Mouse (Mus musculus) forebrain, embryonic 16.5 days (tissue): ENCODE results near the gene Adgrg5. TPM values are rescaled to one million over a fixed set of nuclear protein-coding genes. Genes with fewer than 3 reads are reported as not detected.
A peak's percentile ranks its signal among the peaks of the same experiment; 100 is the strongest.

Experiments
- ATAC-seq: fragments of 200-750 bp; cut with Nextera tagmentation; 2 replicates; pipeline ENCODE4 v1.8.0; 2017; ENCODE audit warnings: mild to moderate bottlenecking, moderate library complexity
- H3K27ac ChIP-seq: fragments of 300-500 bp; sonication (generic); 2 replicates; pipeline ENCODE4 v1.5.1; 2014; ENCODE audit warnings: low read length, control low read depth
- H3K27me3 ChIP-seq: fragments of 300-500 bp; sonication (generic); replicated peaks from 2 replicates; pipeline ENCODE4 v1.6.1; 2014; ENCODE audit warnings: low read length; ENCODE audit not compliant: control insufficient read depth, insufficient read depth
- H3K36me3 ChIP-seq: fragments of 300-500 bp; sonication (generic); 2 replicates; pipeline ENCODE4 v1.6.1; 2014; ENCODE audit not compliant: control insufficient read depth, insufficient read depth
- H3K4me1 ChIP-seq: fragments of 300-500 bp; sonication (generic); replicated peaks from 2 replicates; pipeline ENCODE4 v1.6.1; 2014; ENCODE audit warnings: low read length; ENCODE audit not compliant: control insufficient read depth, insufficient read depth
- H3K4me2 ChIP-seq: fragments of 300-500 bp; sonication (generic); 2 replicates; pipeline ENCODE4 v1.6.1; 2014; ENCODE audit warnings: mild to moderate bottlenecking, low read length, control low read depth
- H3K4me3 ChIP-seq: fragments of 300-500 bp; sonication (generic); replicated peaks from 2 replicates; pipeline ENCODE4 v1.5.1; 2014; ENCODE audit warnings: mild to moderate bottlenecking, low read length, control low read depth
- H3K9ac ChIP-seq: fragments of 300-500 bp; sonication (generic); replicated peaks from 2 replicates; pipeline ENCODE4 v1.6.1; 2014; ENCODE audit warnings: low read depth, low read length, control low read depth
- H3K9me3 ChIP-seq: fragments of 300-500 bp; sonication (generic); 2 replicates; pipeline ENCODE4 v1.6.1; 2016; ENCODE audit warnings: low read length; ENCODE audit not compliant: control insufficient read depth
- WGBS: fragments of 180-500 bp; shearing (Covaris S2); extraction: QIAGEN DNeasy Blood & Tissue Kit; methylation state at CpG from one replicate; pipeline ENCODE4 v1.1.7; 2014; 5-methylcytosine and 5-hydroxymethylcytosine counted together
- polyA plus RNA-seq: library from polyadenylated mRNA; unstranded; fragments of >200 nt; fragmentation: Nextera tagmentation; extraction: Ambion mirVana; gene quantifications from 2 replicates; pipeline ENCODE4 v1.2.1, GENCODE M21; 2015

Adgrg5 gene
- polyA plus RNA-seq, 1 experiment from 2014 or later, result not detected

- Histone ChIP-seq H3K4me1 (peaks cover 19% of the 10 kb centered on the region), H3K4me3 (no peak overlapping the region), H3K4me2 (no peak overlapping the region), H3K9ac (no peak overlapping the region), H3K36me3 (no peaks in the 10 kb centered on the region), H3K9me3 (no peaks in the 10 kb centered on the region), H3K27ac (no peak overlapping the region), H3K27me3 (no peaks in the 10 kb centered on the region)
- ATAC-seq, result no peak
- WGBS, result 90% methylated on average over 9 of the region's 9 CpGs
Measured at GRCm38 (mm10) chr8:94973270-94973669, 49.8 kb downstream of the Adgrg5 start.

- no peak for ATAC-seq
- WGBS, result 84% methylated on average over 9 of the region's 9 CpGs
- H3K36me3 ChIP-seq, result no peaks in the 10 kb centered on the region
Measured at GRCm38 (mm10) chr8:94973786-94974185, 50.3 kb downstream of the Adgrg5 start.

GRCm38 (mm10) chr8:94974467-94975165, 51.1 kb downstream of the Adgrg5 start, which contains the start of gene Adgrg1:
Adgrg1 (plus strand) TSS chr8:94974751.
- Histone ChIP-seq H3K27me3 (no peaks in the 10 kb centered on the region), H3K4me3 (no peak within 1 kb of the TSS), H3K4me2 (no peak within 1 kb of the TSS), H3K36me3 (no peaks in the 10 kb centered on the region), H3K27ac (no peak within 1 kb of the TSS), H3K9me3 (no peaks in the 10 kb centered on the region), H3K9ac (no peak within 1 kb of the TSS), H3K4me1 (peaks cover 23% of the 10 kb centered on the region)
- ATAC-seq, result no peak
- 62% methylated on average over 7 of the region's 7 CpGs for WGBS

More at GRCm38 (mm10) chr8:94973786-94974185, 50.3 kb downstream of the Adgrg5 start:
- no peak overlapping the region for H3K9ac ChIP-seq
- H3K9me3 ChIP-seq, result no peaks in the 10 kb centered on the region
- peaks cover 23% of the 10 kb centered on the region for H3K4me1 ChIP-seq
- no peak overlapping the region for H3K27ac ChIP-seq
- H3K27me3 ChIP-seq, result no peaks in the 10 kb centered on the region
- no peak overlapping the region for H3K4me2 ChIP-seq
- H3K4me3 ChIP-seq, result no peak overlapping the region

GRCm38 (mm10) chr8:94976651-94977417, 53.3 kb downstream of the Adgrg5 start:
- no peaks in the 10 kb centered on the region for H3K36me3 ChIP-seq
- H3K9ac ChIP-seq, result no peak overlapping the region; the same call in 1 of the 2 replicates
- H3K27me3 ChIP-seq, result no peaks in the 10 kb centered on the region
- no peak overlapping the region; the same call in none of the 2 replicates for H3K4me2 ChIP-seq
- H3K4me3 ChIP-seq, result peak overlapping the region; percentile 13; the same call in 1 of the 2 replicates
- 23% methylated on average over 17 of the region's 17 CpGs for WGBS
- no peaks in the 10 kb centered on the region for H3K9me3 ChIP-seq
- no peak for ATAC-seq
- no peak overlapping the region for H3K27ac ChIP-seq
- peaks cover 32% of the 10 kb centered on the region for H3K4me1 ChIP-seq

GRCm38 (mm10) chr8:94978131-94978530, 54.6 kb downstream of the Adgrg5 start:
- peak; percentile 54 for ATAC-seq
- Histone ChIP-seq H3K27me3 (no peaks in the 10 kb centered on the region), H3K36me3 (no peaks in the 10 kb centered on the region), H3K4me1 (peaks cover 45% of the 10 kb centered on the region), H3K27ac (no peak overlapping the region), H3K9me3 (no peaks in the 10 kb centered on the region), H3K4me2 (no peak overlapping the region), H3K4me3 (no peak overlapping the region), H3K9ac (no peak overlapping the region)
- 11% methylated on average over 9 of the region's 9 CpGs for WGBS

- H3K36me3 ChIP-seq, result no peaks in the 10 kb centered on the region
- H3K4me1 ChIP-seq, result peaks cover 52% of the 10 kb centered on the region
- H3K9me3 ChIP-seq, result no peaks in the 10 kb centered on the region
- 64% methylated on average over 13 of the region's 13 CpGs for WGBS
- no peak overlapping the region for H3K4me2 ChIP-seq
- H3K9ac ChIP-seq, result no peak overlapping the region
- no peaks in the 10 kb centered on the region for H3K27me3 ChIP-seq
- no peak for ATAC-seq
- H3K27ac ChIP-seq, result no peak overlapping the region
- H3K4me3 ChIP-seq, result no peak overlapping the region
Measured at GRCm38 (mm10) chr8:94978593-94979319, 55.3 kb downstream of the Adgrg5 start.

GRCm38 (mm10) chr8:94980176-94980575, 56.7 kb downstream of the Adgrg5 start:
- Histone ChIP-seq H3K27me3 (no peaks in the 10 kb centered on the region), H3K4me3 (no peak overlapping the region), H3K27ac (no peak overlapping the region), H3K36me3 (no peaks in the 10 kb centered on the region), H3K4me2 (no peak overlapping the region), H3K9me3 (no peaks in the 10 kb centered on the region), H3K9ac (no peak overlapping the region), H3K4me1 (peaks cover 57% of the 10 kb centered on the region)
- no peak for ATAC-seq
- WGBS, result 88% methylated on average over 5 of the region's 5 CpGs

- peak overlapping the region; percentile 64 for H3K27ac ChIP-seq
- no peak overlapping the region for H3K4me2 ChIP-seq
- H3K36me3 ChIP-seq, result no peaks in the 10 kb centered on the region
- H3K27me3 ChIP-seq, result no peaks in the 10 kb centered on the region
- H3K9me3 ChIP-seq, result no peaks in the 10 kb centered on the region
- H3K4me1 ChIP-seq, result peaks cover 57% of the 10 kb centered on the region
- H3K9ac ChIP-seq, result no peak overlapping the region
- WGBS, result 57% methylated on average over 8 of the region's 8 CpGs
- no peak overlapping the region for H3K4me3 ChIP-seq
- ATAC-seq, result no peak
Measured at GRCm38 (mm10) chr8:94980976-94981375, 57.5 kb downstream of the Adgrg5 start.

GRCm38 (mm10) chr8:94981848-94982247, 58.4 kb downstream of the Adgrg5 start:
- H3K4me3 ChIP-seq, result no peak overlapping the region
- no peaks in the 10 kb centered on the region for H3K27me3 ChIP-seq
- no peak overlapping the region for H3K9ac ChIP-seq
- no peaks in the 10 kb centered on the region for H3K36me3 ChIP-seq
- H3K27ac ChIP-seq, result peak overlapping the region; percentile 64
- WGBS, result 29% methylated on average over 7 of the region's 7 CpGs
- H3K4me1 ChIP-seq, result peaks cover 64% of the 10 kb centered on the region
- H3K9me3 ChIP-seq, result no peaks in the 10 kb centered on the region
- peak; percentile 63 for ATAC-seq
- no peak overlapping the region for H3K4me2 ChIP-seq
